Mouse (Mus musculus) frontal cortex, postnatal 14 days (tissue): ENCODE measurements around the gene Mcm5.

Experiments used
- DNase-seq, 2 experiments: peaks; one replicate each; pipeline ENCODE4 v3.0.0; 2022; ENCODE audit warnings: low spot score in 2 of 2

Mcm5 gene

GRCm38 (mm10) chr8:75109236-75109967 lies at the start of gene Mcm5:
TSS of gene Mcm5 (plus strand) at chr8:75109569.
- DNase-seq = peak; percentile 99

- no peak for DNase-seq
Observed at GRCm38 (mm10) chr8:75060022-75060421, 49.3 kb upstream of the Mcm5 start.

- no peak for DNase-seq
Observed at GRCm38 (mm10) chr8:75060815-75061214, 48.6 kb upstream of the Mcm5 start.

- DNase-seq = no peak
Observed at GRCm38 (mm10) chr8:75063290-75063689, 46.1 kb upstream of the Mcm5 start.

GRCm38 (mm10) chr8:75064790-75065189 lies 44.6 kb upstream of the Mcm5 start:
- DNase-seq = no peak

GRCm38 (mm10) chr8:75067287-75067686 lies 42.1 kb upstream of the Mcm5 start:
- no peak for DNase-seq

- DNase-seq = no peak
Observed at GRCm38 (mm10) chr8:75070297-75070696, 39.1 kb upstream of the Mcm5 start.

GRCm38 (mm10) chr8:75071627-75072346 lies 37.6 kb upstream of the Mcm5 start:
- DNase-seq = peak; percentile 66 to 71

GRCm38 (mm10) chr8:75074876-75075275 lies 34.5 kb upstream of the Mcm5 start:
- no peak for DNase-seq

GRCm38 (mm10) chr8:75078215-75078614 lies 31.2 kb upstream of the Mcm5 start:
- DNase-seq = no peak

GRCm38 (mm10) chr8:75078851-75079250 lies 30.5 kb upstream of the Mcm5 start:
- no peak for DNase-seq

GRCm38 (mm10) chr8:75081364-75082040 lies 27.9 kb upstream of the Mcm5 start:
- DNase-seq = no peak

- DNase-seq = no peak
Observed at GRCm38 (mm10) chr8:75082181-75082805, 27.1 kb upstream of the Mcm5 start.

GRCm38 (mm10) chr8:75083846-75084245 lies 25.5 kb upstream of the Mcm5 start:
- DNase-seq = peak; percentile 69 to 83

GRCm38 (mm10) chr8:75084382-75085064 lies 24.8 kb upstream of the Mcm5 start:
- no peak for DNase-seq

GRCm38 (mm10) chr8:75086002-75086401 lies 23.4 kb upstream of the Mcm5 start:
- no peak for DNase-seq

GRCm38 (mm10) chr8:75087127-75087526 lies 22.2 kb upstream of the Mcm5 start:
- DNase-seq = no peak

GRCm38 (mm10) chr8:75088989-75089881 lies 20.1 kb upstream of the Mcm5 start:
- DNase-seq = peak; percentile 64 to 69

GRCm38 (mm10) chr8:75090781-75091365 lies 18.5 kb upstream of the Mcm5 start:
- no peak for DNase-seq
